Mouse (Mus musculus) MEL (cell line): ENCODE measurements at regions not wholly inside any gene's neighbourhood (a gene's known extent, or its start where the extent isn't known, plus 50 kb on each side); places are given as distances from the start of the nearest gene placed in this dataset.

ENCODE experiments used
- DNase-seq: peaks from one replicate; pipeline ENCODE4 v3.0.0; 2011; ENCODE audit warnings: low read depth, low spot score
- H3K27ac ChIP-seq: 2 replicates; pipeline ENCODE4 v1.5.1; 2012; ENCODE audit warnings: low read depth, mild to moderate bottlenecking, control low read depth, low read length, moderate library complexity; ENCODE audit not compliant: control insufficient read depth
- H3K27me3 ChIP-seq, 2 experiments: fragments of 150-350 bp in 1 of 2; sonication (generic) in 1 of 2; 2 replicates each; pipeline ENCODE4 v1.6.1; 2012; ENCODE audit warnings: low read length in 2 of 2, mild to moderate bottlenecking in 2 of 2, improper control_type of control experiment in 1 of 2, moderate library complexity in 1 of 2; ENCODE audit not compliant: insufficient read depth in 2 of 2, control insufficient read depth in 1 of 2
- H3K36me3 ChIP-seq, 2 experiments: 2 replicates each; pipeline ENCODE4 v1.6.1; 2012 to 2014; ENCODE audit warnings: low read length in 2 of 2, improper control_type of control experiment in 1 of 2, inconsistent platforms in 1 of 2, mild to moderate bottlenecking in 1 of 2; ENCODE audit not compliant: insufficient read depth in 2 of 2, control insufficient read depth in 1 of 2
- H3K4me1 ChIP-seq, 2 experiments: fragments of 150-350 bp in 1 of 2; sonication (generic) in 1 of 2; 2 replicates each; pipeline ENCODE4 v1.6.1; 2012; ENCODE audit warnings: low read length in 2 of 2, improper control_type of control experiment in 1 of 2, mild to moderate bottlenecking in 1 of 2; ENCODE audit not compliant: insufficient read depth in 2 of 2, control insufficient read depth in 1 of 2
- H3K4me3 ChIP-seq, 2 experiments: fragments of 150-350 bp in 1 of 2; sonication (generic) in 1 of 2; 2 replicates each; pipeline ENCODE4 v1.5.1; 2012; ENCODE audit warnings: low read depth in 2 of 2, low read length in 2 of 2, mild to moderate bottlenecking in 2 of 2, moderate library complexity in 2 of 2, control low read depth in 1 of 2, improper control_type of control experiment in 1 of 2; ENCODE audit not compliant: control insufficient read depth in 1 of 2, insufficient read depth in 1 of 2
- H3K79me2 ChIP-seq: 2 replicates; pipeline ENCODE4 v1.6.1; 2012; ENCODE audit warnings: mild to moderate bottlenecking, low read length, moderate library complexity; ENCODE audit not compliant: control insufficient read depth, poor library complexity, insufficient read depth
- H3K9ac ChIP-seq: 2 replicates; pipeline ENCODE4 v1.6.1; 2012; ENCODE audit warnings: low read depth, mild to moderate bottlenecking, control low read depth, low read length, moderate library complexity; ENCODE audit not compliant: control insufficient read depth, poor library complexity, severe bottlenecking
- H3K9me3 ChIP-seq: fragments of 150-350 bp; sonication (generic); replicated peaks from 2 replicates; pipeline ENCODE4 v1.6.1; 2012; ENCODE audit warnings: mild to moderate bottlenecking, low read length, improper control_type of control experiment, moderate library complexity; ENCODE audit not compliant: insufficient read depth
- CHD1 ChIP-seq: IDR thresholded peaks from 2 replicates; pipeline ENCODE4 v1.6.1; 2012; ENCODE audit warnings: low read depth, mild to moderate bottlenecking, inconsistent platforms, low read length, improper control_type of control experiment
- CHD2 ChIP-seq: IDR thresholded peaks from 2 replicates; pipeline ENCODE4 v1.6.1; 2011; ENCODE audit warnings: low read length, improper control_type of control experiment
- CTCF ChIP-seq, 3 experiments: IDR thresholded peaks in 2 of 3; conservative IDR thresholded peaks in 1 of 3; 2 replicates each; pipeline ENCODE4 v1.5.1; 2011 to 2012; ENCODE audit warnings: low read length in 3 of 3, low read depth in 2 of 3, mild to moderate bottlenecking in 2 of 3, improper control_type of control experiment in 1 of 3, inconsistent platforms in 1 of 3, mixed read lengths in 1 of 3, moderate library complexity in 1 of 3; ENCODE audit not compliant: control insufficient read depth in 1 of 3, insufficient read depth in 1 of 3, poor library complexity in 1 of 3, severe bottlenecking in 1 of 3
- ELF1 ChIP-seq: IDR thresholded peaks from 2 replicates; pipeline ENCODE4 v1.6.1; 2014; ENCODE audit warnings: low read depth, mild to moderate bottlenecking, inconsistent platforms, low read length, improper control_type of control experiment, moderate library complexity
- EP300 ChIP-seq, 2 experiments: IDR thresholded peaks; 2 replicates each; pipeline ENCODE4 v1.6.1; 2011; ENCODE audit warnings: improper control_type of control experiment in 2 of 2, low read length in 2 of 2, low read depth in 1 of 2, mild to moderate bottlenecking in 1 of 2
- GABPA ChIP-seq: IDR thresholded peaks from 2 replicates; pipeline ENCODE4 v1.6.1; 2012; ENCODE audit warnings: low read depth, mild to moderate bottlenecking, inconsistent platforms, low read length, improper control_type of control experiment, moderate library complexity
- GATA1 ChIP-seq: IDR thresholded peaks from 2 replicates; pipeline ENCODE4 v1.6.1; 2011; ENCODE audit warnings: low read depth, low read length, improper control_type of control experiment
- HCFC1 ChIP-seq: IDR thresholded peaks from 2 replicates; pipeline ENCODE4 v1.6.1; 2012; ENCODE audit warnings: low read depth, mild to moderate bottlenecking, inconsistent platforms, low read length, improper control_type of control experiment, moderate library complexity
- JUND ChIP-seq: IDR thresholded peaks from 2 replicates; pipeline ENCODE4 v1.6.1; 2011; ENCODE audit warnings: low read depth, mild to moderate bottlenecking, improper control_type of control experiment, low read length
- KAT2A ChIP-seq: conservative IDR thresholded peaks from 2 replicates; pipeline ENCODE4 v1.6.1; 2012; ENCODE audit warnings: low read depth, low read length, improper control_type of control experiment, inconsistent platforms
- MEF2A ChIP-seq: IDR thresholded peaks from 2 replicates; pipeline ENCODE4 v1.6.1; 2014; ENCODE audit warnings: low read depth, mild to moderate bottlenecking, inconsistent platforms, low read length, improper control_type of control experiment; ENCODE audit not compliant: poor library complexity, insufficient replicate concordance, severe bottlenecking; ENCODE audit errors: extremely low read depth
- MXI1 ChIP-seq: IDR thresholded peaks from 2 replicates; pipeline ENCODE4 v1.6.1; 2011; ENCODE audit warnings: mild to moderate bottlenecking, low read depth, low read length, improper control_type of control experiment
- MYB ChIP-seq: IDR thresholded peaks from 2 replicates; pipeline ENCODE4 v1.6.1; 2011; ENCODE audit warnings: mild to moderate bottlenecking, low read depth, low read length, improper control_type of control experiment
- MYC ChIP-seq: IDR thresholded peaks from 2 replicates; pipeline ENCODE4 v1.6.1; 2011; ENCODE audit warnings: low read depth, mild to moderate bottlenecking, low read length, improper control_type of control experiment, moderate library complexity
- NELFE ChIP-seq: IDR thresholded peaks from 2 replicates; pipeline ENCODE4 v1.6.1; 2011; ENCODE audit warnings: low read depth, low read length, improper control_type of control experiment
- POLR2A ChIP-seq, 2 experiments: IDR thresholded peaks; 2 replicates each; pipeline ENCODE4 v1.6.1; 2011 to 2012; ENCODE audit warnings: low read length in 2 of 2, mild to moderate bottlenecking in 2 of 2, control low read depth in 1 of 2, improper control_type of control experiment in 1 of 2, low read depth in 1 of 2, moderate library complexity in 1 of 2; ENCODE audit not compliant: control insufficient read depth in 1 of 2, insufficient read depth in 1 of 2, poor library complexity in 1 of 2
- POLR2AphosphoS5 ChIP-seq: IDR thresholded peaks from 2 replicates; pipeline ENCODE4 v1.6.1; 2012; ENCODE audit warnings: low read depth, borderline replicate concordance, mild to moderate bottlenecking, inconsistent platforms, low read length, moderate library complexity, mixed read lengths
- RAD21 ChIP-seq: IDR thresholded peaks from 2 replicates; pipeline ENCODE4 v1.6.1; 2011; ENCODE audit warnings: mild to moderate bottlenecking, low read depth, low read length, improper control_type of control experiment
- TBP ChIP-seq: IDR thresholded peaks from 2 replicates; pipeline ENCODE4 v1.8.0; 2011; ENCODE audit warnings: low read depth, low read length, improper control_type of control experiment
- TCF12 ChIP-seq: IDR thresholded peaks from 2 replicates; pipeline ENCODE4 v1.6.1; 2014; ENCODE audit warnings: low read depth, mild to moderate bottlenecking, inconsistent platforms, low read length, improper control_type of control experiment, moderate library complexity
- UBTF ChIP-seq: IDR thresholded peaks from 2 replicates; pipeline ENCODE4 v1.6.1; 2012; ENCODE audit warnings: low read depth, mild to moderate bottlenecking, inconsistent platforms, low read length, improper control_type of control experiment, moderate library complexity, borderline replicate concordance; ENCODE audit not compliant: insufficient read depth
- USF1 ChIP-seq: IDR thresholded peaks from 2 replicates; pipeline ENCODE4 v1.6.1; 2014; ENCODE audit warnings: low read depth, mild to moderate bottlenecking, inconsistent platforms, low read length, improper control_type of control experiment, moderate library complexity
- USF2 ChIP-seq, 2 experiments: IDR thresholded peaks; 2 replicates each; pipeline ENCODE4 v1.6.1; 2011 to 2012; ENCODE audit warnings: improper control_type of control experiment in 2 of 2, low read length in 2 of 2, borderline replicate concordance in 1 of 2, inconsistent platforms in 1 of 2, low read depth in 1 of 2, mild to moderate bottlenecking in 1 of 2; ENCODE audit not compliant: insufficient read depth in 1 of 2

GRCm38 (mm10) chr19:60408436-60408835 lies 59.7 kb downstream of the Prlhr start:
- no peak for DNase-seq
- no peak overlapping the region for H3K9ac ChIP-seq
- TF ChIP-seq MXI1 = no peak
- H3K27ac ChIP-seq = no peak overlapping the region
- H3K4me3 ChIP-seq = no peak overlapping the region
- no peaks in the 10 kb centered on the region for H3K79me2 ChIP-seq
- H3K4me1 ChIP-seq = no peaks in the 10 kb centered on the region
- H3K9me3 ChIP-seq = no peaks in the 10 kb centered on the region
- H3K36me3 ChIP-seq = no peaks in the 10 kb centered on the region
- no peaks in the 10 kb centered on the region; a peak in 1 of 4 replicates for H3K27me3 ChIP-seq

- no peak overlapping the region for H3K27ac ChIP-seq
These were observed 68.7 kb downstream of the Prlhr start for GRCm38 (mm10) chr19:60399425-60399824.

GRCm38 (mm10) chr19:60397666-60398065 lies 70.4 kb downstream of the Prlhr start:
- TF ChIP-seq TBP = no peak
- no peak for TF ChIP-seq ELF1
- no peak for TF ChIP-seq GATA1
- no peak for TF ChIP-seq MYB
- no peak for TF ChIP-seq USF1
- TF ChIP-seq UBTF = no peak
- no peak for TF ChIP-seq NELFE
- TF ChIP-seq EP300 (IDR thresholded peaks at IDR 0.05; ENCODE audit: low read depth in 1 of 2, low read length in 2 of 2) = no peak
- TF ChIP-seq CTCF (IDR thresholded peaks at IDR 0.05 in 2 of 3, conservative IDR thresholded peaks at IDR 0.05 in 1 of 3; ENCODE audit: control insufficient read depth in 1 of 3, insufficient read depth in 1 of 3, low read depth in 2 of 3, low read length in 3 of 3, poor library complexity in 1 of 3, severe bottlenecking in 1 of 3) = no peak
- no peak for TF ChIP-seq KAT2A
- TF ChIP-seq RAD21 = no peak
- TF ChIP-seq MYC = no peak
- no peak for TF ChIP-seq MEF2A
- no peak for TF ChIP-seq POLR2A (IDR thresholded peaks at IDR 0.05; ENCODE audit: control insufficient read depth in 1 of 2, insufficient read depth in 1 of 2, low read depth in 1 of 2, low read length in 2 of 2, poor library complexity in 1 of 2)
- no peak for TF ChIP-seq CHD1
- TF ChIP-seq CHD2 = no peak
- no peak for TF ChIP-seq POLR2AphosphoS5
- no peak for TF ChIP-seq GABPA
- TF ChIP-seq HCFC1 = no peak
- Histone ChIP-seq H3K27ac (no peak overlapping the region), H3K9me3 (no peaks in the 10 kb centered on the region), H3K4me3 (no peak overlapping the region), H3K79me2 (no peaks in the 10 kb centered on the region), H3K36me3 (no peaks in the 10 kb centered on the region), H3K9ac (no peak overlapping the region), H3K4me1 (no peaks in the 10 kb centered on the region), H3K27me3 (no peaks in the 10 kb centered on the region; a peak in 1 of 4 replicates)
- no peak for DNase-seq

More at GRCm38 (mm10) chr19:60399425-60399824, 68.7 kb downstream of the Prlhr start:
- DNase-seq = no peak
- Histone ChIP-seq H3K9ac (no peak overlapping the region), H3K27me3 (no peaks in the 10 kb centered on the region; a peak in 1 of 4 replicates), H3K4me3 (no peak overlapping the region), H3K79me2 (no peaks in the 10 kb centered on the region), H3K36me3 (no peaks in the 10 kb centered on the region), H3K9me3 (no peaks in the 10 kb centered on the region), H3K4me1 (no peaks in the 10 kb centered on the region)
- no peak for TF ChIP-seq JUND
- TF ChIP-seq USF2 (IDR thresholded peaks at IDR 0.05; ENCODE audit: borderline replicate concordance in 1 of 2, insufficient read depth in 1 of 2, low read depth in 1 of 2, low read length in 2 of 2) = no peak
- TF ChIP-seq CHD2 = no peak
- TF ChIP-seq EP300 (IDR thresholded peaks at IDR 0.05; ENCODE audit: low read depth in 1 of 2, low read length in 2 of 2) = no peak
- TF ChIP-seq ELF1 = no peak
- TF ChIP-seq TCF12 = no peak
